Mouse (Mus musculus) CD4-positive, CD25-positive, alpha-beta regulatory T cell (primary cell): ENCODE results near the gene Fbxo48. TPM values are rescaled to one million over a fixed set of nuclear protein-coding genes. Genes with fewer than 3 reads are reported as not detected.

Experiments
- polyA plus RNA-seq: library from polyadenylated mRNA; unstranded; fragments of 100-300 nt; shearing (Covaris generic); gene quantifications from one replicate; pipeline ENCODE4 v1.2.1, GENCODE M21; 2017

Gene Fbxo48
- 0.62 TPM for polyA plus RNA-seq

GRCm38 (mm10) chr11:16950976-16951760 is at the start of gene Fbxo48:
TSS of gene Fbxo48 (plus strand) at chr11:16951375.

Other genes with a start within 250 kb of the Fbxo48 start
- 0.28 TPM for gene Egfr, start 199.2 kb upstream of the Fbxo48 start, polyA plus RNA-seq
- gene Cnrip1, start 100.2 kb downstream of the Fbxo48 start, polyA plus RNA-seq: 5.8 TPM
- 2.1 TPM for gene Plek, start 101.0 kb downstream of the Fbxo48 start, polyA plus RNA-seq
- gene Ppp3r1, start 207.9 kb downstream of the Fbxo48 start, polyA plus RNA-seq: 99.9 TPM
- gene Wdr92, start 230.7 kb downstream of the Fbxo48 start, polyA plus RNA-seq: 30.8 TPM